Mouse (Mus musculus) mouse embryonic stem cell (cell line): Measurements from ENCODE around the gene Greb1.

Source experiments
- in situ Hi-C, 2 experiments: fragments of 300-500 bp; cut with MboI; formaldehyde crosslinking; loops; 1 replicate in 1 of 2; 3 replicates in 1 of 2; pipeline ENCODE4 v1.14.3; 2019 to 2020; ENCODE audit warnings: low sequenced_read_pairs in 2 of 2, low pct_unique_long_range_greater_than_20kb in 1 of 2, mixed read lengths in 1 of 2; ENCODE audit not compliant: unreplicated experiment in 1 of 2

Gene Greb1

DNA sequence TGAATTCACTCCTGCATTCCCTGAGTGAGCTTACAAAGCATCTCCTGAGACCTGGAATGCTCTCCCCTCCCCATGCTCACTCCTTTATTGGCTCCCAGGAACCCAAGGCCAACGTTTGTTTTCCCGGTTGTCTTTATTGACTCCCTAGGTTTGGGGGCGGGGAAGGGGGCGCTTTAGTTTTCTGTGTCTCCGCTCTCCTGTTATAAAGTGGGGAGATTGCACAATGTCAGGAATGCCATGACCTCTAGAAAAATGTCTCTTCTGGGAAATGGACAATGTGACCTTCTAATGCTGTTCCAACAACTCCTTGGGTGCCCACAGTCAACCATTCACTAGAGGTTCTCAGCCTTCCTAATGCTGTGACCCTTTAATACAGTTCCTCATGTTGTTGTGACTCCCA, 22.2 kb downstream of the Greb1 start:
- in situ Hi-C loops = no loop called here

DNA sequence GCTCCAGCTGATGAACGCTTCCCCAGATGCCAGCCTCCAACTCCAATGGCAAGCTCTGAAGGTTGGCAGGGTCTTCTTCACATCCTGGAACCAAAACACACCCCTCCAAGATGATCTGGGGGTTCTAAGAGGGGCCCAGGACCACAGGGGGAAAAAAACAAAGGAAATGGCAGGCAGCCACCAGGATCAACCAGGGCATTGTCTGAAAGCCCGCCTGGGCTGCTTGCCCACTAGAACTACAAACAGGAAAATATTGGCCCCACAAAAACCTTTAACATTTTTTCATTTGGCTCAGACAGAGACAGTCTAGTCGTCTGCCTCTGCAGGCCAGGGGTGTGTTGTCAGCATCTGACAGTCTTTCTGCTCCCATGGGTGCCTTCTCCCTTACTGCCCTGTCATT, 25.3 kb downstream of the Greb1 start:
- in situ Hi-C loops = no loop called here

DNA sequence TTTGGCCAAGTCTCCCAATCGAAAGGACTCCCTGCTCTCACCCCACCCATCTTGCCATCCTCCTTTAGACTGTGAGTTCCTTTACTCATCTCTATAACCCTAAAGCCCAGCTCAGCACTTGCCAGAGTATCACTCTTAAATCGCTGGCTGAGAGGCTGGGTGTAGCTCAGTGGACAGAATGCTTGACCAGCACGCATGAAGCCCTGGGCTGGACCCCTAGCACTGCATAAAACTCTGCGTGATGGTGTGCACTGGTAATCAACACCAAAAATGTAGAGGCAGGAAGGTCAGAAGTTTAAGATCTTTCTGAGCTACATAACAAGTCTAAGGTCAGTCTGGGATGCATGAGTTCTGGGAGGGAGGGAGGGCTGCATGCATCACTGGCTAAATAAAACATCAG, 26.1 kb downstream of the Greb1 start:
- in situ Hi-C loops = no loop called here

DNA sequence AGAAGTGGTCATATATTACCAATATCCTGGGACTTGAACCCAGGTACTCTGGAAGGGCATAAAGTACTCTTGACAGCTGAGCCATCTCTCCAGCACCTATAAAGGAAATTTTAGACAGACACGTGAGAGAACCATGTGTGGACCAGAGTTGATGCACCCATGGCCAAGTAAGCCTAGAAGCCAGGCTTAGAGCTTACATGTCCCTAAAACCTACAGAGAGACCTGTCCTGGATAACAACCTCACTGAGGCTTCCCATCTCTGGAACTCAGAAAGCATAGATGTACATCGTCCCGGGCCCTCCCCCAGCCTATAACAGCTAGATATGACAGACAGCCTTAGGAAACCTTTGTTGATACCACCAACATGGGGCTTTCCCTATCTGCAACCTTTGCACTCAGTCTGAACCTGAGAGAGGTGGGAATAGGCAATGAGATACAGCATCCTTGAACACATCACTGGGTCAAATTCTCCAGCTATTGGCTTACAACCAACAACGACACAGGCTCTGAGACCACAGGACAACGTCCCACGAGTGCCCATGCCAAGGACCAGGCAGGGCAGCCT, 31.0 kb downstream of the Greb1 start:
- in situ Hi-C loops = no loop called here

DNA sequence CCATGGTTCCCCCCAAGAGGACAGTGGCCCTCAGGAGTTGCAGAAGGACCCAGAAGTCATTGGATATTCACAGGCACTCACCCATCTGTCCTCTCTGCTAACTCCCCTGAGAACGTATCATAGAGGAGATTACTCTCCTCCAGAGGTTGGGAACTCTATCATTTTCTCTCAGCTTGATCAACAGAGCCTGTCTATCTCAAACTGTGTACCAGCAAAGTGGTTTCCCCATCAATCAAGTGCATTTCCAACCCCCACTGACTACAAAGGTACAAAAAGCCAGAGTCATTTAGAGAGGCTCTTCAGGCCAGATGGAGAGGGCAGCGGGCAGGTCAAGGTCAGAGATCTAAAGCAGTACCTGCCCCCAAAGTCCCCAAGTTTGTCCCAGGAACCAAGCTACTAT, 32.0 kb downstream of the Greb1 start:
- in situ Hi-C loops = no loop called here

DNA sequence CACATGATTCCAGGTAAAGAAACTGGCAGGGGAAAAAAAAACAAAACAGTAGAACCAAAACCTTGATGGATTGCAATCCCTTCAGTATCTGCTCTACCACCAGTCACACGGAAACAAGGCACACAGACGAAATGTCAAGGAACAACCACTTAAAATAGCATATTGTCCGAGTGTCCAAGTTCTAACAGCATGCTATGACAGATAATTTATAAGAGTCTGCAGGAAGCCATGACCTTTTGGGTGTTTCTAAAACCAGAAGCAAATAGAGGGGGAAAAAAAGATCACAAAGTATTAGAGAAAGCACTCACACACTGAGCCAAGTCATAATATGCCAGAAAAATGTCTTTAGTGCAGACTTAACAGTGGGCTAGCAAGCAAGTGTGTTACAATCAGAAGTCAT, 32.4 kb downstream of the Greb1 start:
- in situ Hi-C loops = no loop called here

DNA sequence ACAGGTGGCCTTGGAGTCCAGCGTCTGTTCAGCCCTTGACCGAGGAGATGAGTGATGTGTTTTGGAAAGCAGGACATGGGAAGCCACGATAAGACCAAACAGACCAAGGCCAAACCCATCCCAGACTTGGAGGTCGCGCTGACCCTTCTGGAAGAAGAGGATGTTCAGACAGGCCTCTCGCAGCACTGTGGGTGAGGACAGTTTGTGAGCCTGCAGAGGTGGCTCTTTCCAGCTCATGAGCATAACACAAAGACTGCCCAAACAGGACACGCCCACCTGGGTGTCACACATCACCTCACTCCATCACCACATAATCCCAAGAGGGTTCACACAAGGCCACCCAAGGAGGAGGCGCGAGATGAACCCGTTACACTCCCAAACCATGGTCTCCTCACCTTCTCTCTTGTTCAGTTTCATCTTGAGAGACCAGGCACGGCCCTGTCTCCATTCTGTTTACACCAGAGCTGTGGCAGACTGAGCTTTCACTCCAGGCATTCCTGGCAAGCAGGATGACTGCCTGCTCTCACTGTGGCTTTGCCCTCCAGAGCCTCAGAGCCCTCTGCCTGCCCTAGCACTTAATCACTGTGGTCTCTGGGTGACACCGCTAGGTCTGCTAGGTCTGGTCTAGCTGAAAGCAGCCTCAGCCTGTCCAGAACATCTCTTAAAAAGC, 35.8 kb downstream of the Greb1 start:
- in situ Hi-C loops = no loop called here

DNA sequence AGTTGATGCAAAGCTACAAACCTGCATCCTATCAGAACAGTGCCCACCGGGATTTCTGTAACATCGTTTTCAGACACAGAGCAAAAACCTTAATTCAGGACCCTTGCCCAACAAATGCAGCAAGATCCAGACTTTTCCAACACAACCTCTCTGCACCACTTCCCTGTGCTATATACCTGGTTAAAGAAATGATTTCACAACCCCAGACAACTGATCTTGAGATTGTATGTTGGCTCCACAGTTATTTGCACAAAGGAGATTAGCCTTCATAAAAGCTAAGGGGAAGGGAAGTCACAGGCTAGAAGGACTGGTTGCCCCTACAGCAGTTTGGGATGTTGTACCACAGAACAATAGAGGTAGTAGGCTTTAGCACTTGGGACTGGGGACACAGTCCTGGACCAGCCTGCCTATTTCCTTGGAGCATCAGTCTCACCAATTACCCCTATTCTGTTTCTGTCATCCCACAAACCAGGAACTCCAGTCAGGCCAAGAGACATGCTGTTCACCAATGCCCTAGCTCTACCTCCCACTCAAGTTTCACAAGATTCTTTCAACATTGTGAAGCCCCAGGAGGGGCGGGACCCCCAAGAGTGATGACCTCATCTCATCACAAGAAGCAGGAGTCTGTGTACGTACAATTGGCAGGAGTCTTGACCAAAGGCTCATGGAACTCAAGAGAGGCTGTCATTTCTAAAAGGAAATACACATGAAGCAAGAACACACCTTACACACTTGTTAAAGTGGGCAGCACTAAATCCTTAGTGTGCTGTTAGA, 36.9 kb downstream of the Greb1 start:
- in situ Hi-C loops = no loop called here

DNA sequence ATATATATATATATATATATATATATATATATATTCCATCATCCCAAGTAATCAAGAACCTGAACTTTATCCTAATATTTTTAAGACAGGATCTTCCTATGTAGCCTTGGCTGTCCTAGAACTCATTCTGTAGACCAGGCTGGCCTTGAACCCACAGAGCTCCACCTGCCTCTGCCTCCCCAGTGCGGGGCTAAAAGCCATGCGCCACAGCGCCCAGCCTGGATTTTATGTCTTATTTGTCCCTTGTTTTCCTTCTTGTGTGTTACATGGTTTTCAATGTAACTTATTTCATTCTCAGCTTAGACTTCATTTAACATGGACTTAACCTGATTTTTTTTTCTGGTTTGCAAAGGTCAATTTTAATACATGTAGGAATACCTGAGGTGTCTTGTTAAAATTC, 39.2 kb downstream of the Greb1 start:
- in situ Hi-C loops = no loop called here

DNA sequence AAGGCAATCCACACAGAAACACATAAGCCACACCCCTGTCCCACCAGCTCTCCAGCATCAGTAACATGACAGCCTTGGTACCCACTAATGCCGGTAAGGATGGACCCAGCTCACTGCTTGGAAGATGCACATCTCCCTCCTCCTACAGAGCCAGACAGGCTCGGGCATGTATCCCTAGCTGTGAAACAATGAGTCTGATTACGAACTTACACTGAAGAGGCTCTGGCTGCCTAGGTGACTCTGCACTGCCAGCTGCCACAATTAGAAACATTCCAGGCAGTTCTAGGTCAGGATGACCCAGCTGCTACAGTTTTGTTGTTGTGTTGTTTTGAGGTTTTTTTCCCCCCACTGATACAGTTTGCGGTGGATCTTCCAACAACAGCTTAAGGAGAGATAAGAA, 40.4 kb downstream of the Greb1 start:
- in situ Hi-C loops = no loop called here

DNA sequence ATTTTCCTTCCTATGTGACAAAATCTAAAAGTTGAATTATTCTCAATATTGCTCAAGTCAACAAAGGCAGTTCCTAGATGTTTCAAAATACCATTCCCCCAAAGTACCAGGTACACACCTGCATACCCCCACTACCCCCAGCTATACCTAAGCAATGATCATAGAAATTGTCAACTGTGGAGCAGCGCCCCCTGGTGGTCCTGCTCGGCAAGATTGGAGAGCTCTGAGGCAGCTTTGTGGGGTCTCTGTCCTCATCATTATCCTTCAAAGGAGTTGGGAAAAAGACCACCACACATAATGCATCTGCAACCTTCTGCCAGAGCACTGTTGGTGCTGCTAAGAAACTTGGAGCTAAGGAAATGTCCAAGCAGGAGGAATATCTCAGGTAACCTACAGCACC, 46.4 kb downstream of the Greb1 start:
- in situ Hi-C loops = no loop called here

DNA sequence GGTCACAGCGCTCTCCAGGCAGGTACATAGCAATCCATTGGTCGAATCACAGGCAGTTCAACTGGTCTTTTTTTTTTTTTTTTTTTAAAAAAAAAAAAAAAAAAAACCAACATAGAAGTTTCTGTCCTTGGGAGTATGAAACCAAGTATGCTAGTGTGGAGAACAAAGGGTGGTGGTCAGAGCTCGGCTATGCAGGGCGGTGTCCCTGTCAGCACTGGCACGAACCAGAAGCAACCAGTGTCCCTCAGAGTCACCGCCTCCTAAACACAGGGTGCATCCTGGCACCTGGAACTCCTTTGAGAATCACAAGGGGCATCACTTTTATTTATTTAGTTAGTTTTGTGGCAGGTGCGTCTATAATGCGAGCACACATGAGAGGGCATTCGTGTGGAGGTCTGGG, 47.1 kb downstream of the Greb1 start:
- in situ Hi-C loops = no loop called here

DNA sequence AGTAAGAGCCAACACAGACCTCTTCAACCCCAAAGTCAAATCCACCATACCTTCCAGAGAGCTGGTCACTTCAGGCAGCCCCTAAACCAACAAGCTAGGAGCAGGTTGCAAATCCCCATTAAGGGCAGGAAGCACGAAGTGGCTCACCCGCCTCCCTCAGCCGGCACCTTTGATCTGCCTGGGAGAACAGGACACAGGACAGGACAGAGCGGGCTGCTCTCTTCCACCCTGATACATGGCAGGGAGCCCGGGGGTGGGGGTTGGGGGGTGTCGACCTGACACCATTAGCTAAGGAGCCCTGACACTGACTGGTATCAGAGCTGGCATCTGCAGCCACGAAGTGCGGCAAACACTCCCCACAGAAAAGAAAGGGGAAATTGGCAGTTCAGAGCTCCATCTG, 47.6 kb downstream of the Greb1 start:
- in situ Hi-C loops = no loop called here

DNA sequence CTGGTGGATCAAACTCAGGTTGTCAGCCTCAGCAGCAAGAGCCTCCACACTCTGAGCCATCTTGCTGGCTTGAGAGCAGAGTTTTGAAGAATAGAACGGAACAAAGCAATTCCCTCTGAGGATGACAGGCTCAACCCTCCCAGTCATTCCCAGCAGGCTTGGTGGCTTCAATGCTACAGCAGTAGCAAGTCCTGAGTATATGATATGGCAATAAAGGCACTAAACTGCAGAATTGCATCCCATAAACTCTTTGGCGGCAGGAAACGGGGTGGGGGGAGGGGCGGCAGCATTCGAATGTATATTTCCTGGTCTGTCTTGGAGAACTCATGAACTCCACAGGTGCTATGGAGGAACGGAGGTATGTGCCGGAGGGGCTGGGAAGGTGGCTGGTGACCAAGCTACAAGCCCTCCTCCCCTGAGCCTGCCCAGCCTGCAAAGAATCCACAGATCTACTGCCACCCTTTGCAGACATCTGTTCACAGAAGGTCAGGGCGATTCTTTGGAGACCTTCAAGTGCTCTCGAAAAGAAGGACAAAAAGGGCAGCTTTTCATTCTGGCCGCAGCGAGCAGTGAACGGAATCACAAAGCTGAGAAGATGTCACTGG, 48.3 kb downstream of the Greb1 start:
- in situ Hi-C loops = no loop called here

DNA sequence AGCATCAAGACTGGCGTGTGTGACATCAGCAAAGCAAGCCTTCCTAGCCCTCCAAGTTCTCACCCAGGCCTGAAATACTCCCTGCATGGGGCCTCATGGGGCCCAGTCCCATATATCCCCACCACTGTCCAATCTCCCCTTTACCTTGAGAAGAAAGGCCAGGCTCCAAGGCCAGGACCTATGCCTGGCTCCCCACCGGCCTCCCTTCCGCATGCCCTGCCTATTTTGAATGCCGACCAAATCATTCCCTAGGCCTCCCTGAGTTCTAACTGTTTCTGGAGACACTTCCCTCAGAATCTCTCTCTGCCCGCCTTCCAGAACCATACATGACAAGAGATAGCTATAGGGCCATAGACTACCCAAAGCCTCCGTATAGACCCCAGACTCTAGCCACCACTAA, 49.1 kb downstream of the Greb1 start:
- in situ Hi-C loops = no loop called here

DNA sequence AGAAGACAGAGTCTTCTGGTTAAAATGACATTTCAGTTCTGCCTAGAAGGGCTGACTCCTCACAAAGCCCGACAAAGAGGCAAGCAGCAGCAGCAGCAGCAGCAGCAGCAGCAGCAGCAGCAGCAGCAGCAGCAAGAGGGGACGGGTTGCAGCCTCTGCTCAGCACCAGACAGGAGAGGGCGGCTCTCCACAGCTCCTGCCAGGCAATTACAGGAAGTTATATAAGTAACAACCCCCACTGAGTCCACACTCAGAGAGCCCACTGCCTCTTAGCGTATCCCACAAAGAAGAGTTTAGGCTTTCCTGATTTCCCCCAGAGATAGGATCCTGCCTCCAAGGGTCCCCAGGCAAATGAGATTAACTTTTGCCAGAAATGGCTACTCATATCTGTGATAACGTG, 60.6 kb downstream of the Greb1 start:
- in situ Hi-C loops = no loop called here

DNA sequence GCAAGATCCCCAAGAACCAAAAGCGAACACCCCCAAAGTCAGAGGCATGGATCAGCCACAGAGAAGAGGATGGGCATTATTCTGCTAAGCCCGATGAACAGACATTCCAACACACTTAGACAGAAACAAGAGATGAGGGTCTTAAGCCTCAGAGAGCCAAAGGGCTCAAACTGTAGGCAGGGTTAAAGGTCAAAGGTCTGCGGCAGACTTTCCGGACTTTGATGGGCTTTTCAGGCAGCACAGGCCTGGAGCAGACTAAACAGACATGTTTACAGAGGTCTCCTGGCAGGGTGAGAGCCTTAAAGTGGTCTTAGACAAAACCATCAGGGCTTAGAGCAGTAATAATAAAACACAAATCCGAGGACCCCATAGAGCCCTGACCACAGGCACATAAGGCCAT, 63.4 kb downstream of the Greb1 start:
- in situ Hi-C loops = no loop called here

DNA sequence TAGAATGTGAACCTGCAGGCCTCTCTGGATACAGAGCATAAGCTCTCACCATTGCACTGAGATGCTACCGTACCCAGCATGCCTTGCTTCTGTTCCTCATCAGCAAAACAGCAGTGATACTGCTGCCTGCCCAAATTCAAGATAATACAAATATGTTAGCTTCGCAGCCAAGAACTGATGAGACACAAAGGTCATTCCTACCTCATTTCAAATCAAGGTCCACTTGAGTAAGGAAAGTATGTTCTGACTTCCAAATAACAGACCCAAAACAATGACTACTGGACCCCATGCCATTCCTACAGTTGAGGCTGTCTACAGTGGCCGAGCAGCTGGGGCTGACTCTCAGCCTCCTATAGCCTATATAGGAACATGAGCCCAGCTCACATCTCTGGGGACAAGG, 66.0 kb downstream of the Greb1 start:
- in situ Hi-C loops = no loop called here

DNA sequence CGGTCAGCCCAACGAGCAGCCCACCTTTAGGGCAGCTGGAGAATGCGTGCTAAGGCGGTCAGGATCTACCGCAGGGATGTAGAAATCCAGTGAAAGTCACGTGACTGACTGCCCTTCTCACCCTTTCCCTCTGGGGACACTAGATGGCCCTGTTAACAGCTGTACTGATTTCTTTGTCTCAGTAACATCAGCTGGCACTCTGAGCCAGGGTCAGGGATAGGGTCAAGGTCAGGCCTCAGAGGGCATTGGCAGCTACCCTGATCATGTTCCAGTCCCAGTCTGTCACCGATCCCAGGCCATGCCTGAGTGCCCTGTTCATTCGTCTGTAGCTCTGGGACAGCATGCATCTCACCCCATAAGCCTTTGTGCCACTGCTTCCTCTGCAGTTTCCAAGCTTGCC, 66.7 kb downstream of the Greb1 start:
- in situ Hi-C loops = no loop called here
